In genomic region chr4:115733746-115734145, GRCm38 (mm10) we compare ENCODE assay signal across 26 mouse cellular contexts. TPM values are rescaled to one million over a fixed set of nuclear protein-coding genes. Genes with fewer than 3 reads are reported as not detected.
"Had no signal": no experiment of that assay in that cellular context is flagged by ENCODE, and none has a peak within 500 bp of the region (broad histone marks: within the 10 kb centered on the region; RNA-seq: fewer than 3 reads in every experiment).

No protein-coding gene starts in this region.

- H3K4me3 ChIP-seq: kidney, embryonic 15.5 days; left cerebral cortex, adult 2 months; limb, embryonic 12.5 days; limb, embryonic 15.5 days; neural tube, embryonic 12.5 days; neural tube, embryonic 15.5 days had no signal

- H3K9me3 ChIP-seq: kidney, embryonic 15.5 days; limb, embryonic 12.5 days; limb, embryonic 15.5 days; neural tube, embryonic 12.5 days; neural tube, embryonic 15.5 days had no signal

- H3K9ac ChIP-seq: kidney, embryonic 15.5 days; limb, embryonic 12.5 days; limb, embryonic 15.5 days; liver, embryonic 14.5 days; liver, postnatal 0 days; lung, embryonic 14.5 days; neural tube, embryonic 12.5 days; neural tube, embryonic 15.5 days had no signal

- H3K4me2 ChIP-seq: kidney, embryonic 15.5 days; limb, embryonic 12.5 days; limb, embryonic 15.5 days; liver, embryonic 11.5 days; lung, embryonic 14.5 days; midbrain, embryonic 11.5 days; neural tube, embryonic 12.5 days; neural tube, embryonic 15.5 days had no signal

- ATAC-seq: liver, postnatal 0 days; lung, postnatal 0 days had no signal

- H3K27ac ChIP-seq: kidney, embryonic 15.5 days; left cerebral cortex, adult 2 months; limb, embryonic 12.5 days; limb, embryonic 15.5 days; liver, embryonic 14.5 days; macrophage; neural tube, embryonic 12.5 days; neural tube, embryonic 15.5 days had no signal

- DNase-seq: kidney, adult 8-10 months; kidney, postnatal 10 days; kidney, postnatal 36 days; layer of hippocampus, postnatal 36 days; left cerebral cortex, postnatal 4 days; liver, postnatal 0 days; lung, embryonic 14.5 days; midbrain, embryonic 14.5 days; right cerebral cortex, adult 18-20 months; right cerebral cortex, postnatal 14 days; right cerebral cortex, postnatal 4 days; spleen, adult 18-20 months; thymus, postnatal 36 days had no signal

- H3K36me3 ChIP-seq: kidney, embryonic 15.5 days; limb, embryonic 12.5 days; limb, embryonic 15.5 days; neural tube, embryonic 12.5 days; neural tube, embryonic 15.5 days had no signal

RNA-seq across cellular contexts. Expression of gene Tex38, which starts 47.1 kb away (rescaled TPM):
- total RNA-seq: layer of hippocampus, postnatal 36 days; left cerebral cortex, postnatal 10 days; megakaryocyte-erythroid progenitor cell, adult 5-6 weeks had no signal
- polyA plus RNA-seq: lung, embryonic 14.5 days; macrophage; midbrain, embryonic 11.5 days had no signal
